Mouse (Mus musculus) embryo, embryonic 9.5 days (tissue): ENCODE results near the gene P2ry13.

Source experiments
- DNase-seq: peaks from one replicate; pipeline ENCODE4 v3.0.0-alpha.2; 2017; ENCODE audit errors: extremely low spot score

The P2ry13 gene

GRCm38 (mm10) chr3:59210727-59211126 is at the start of gene P2ry13:
TSS of gene P2ry13 (minus strand) at chr3:59210882.
- no peak for DNase-seq

GRCm38 (mm10) chr3:59257740-59258664 is 47.3 kb upstream of the P2ry13 start:
- no peak for DNase-seq

GRCm38 (mm10) chr3:59250454-59250853 is 39.8 kb upstream of the P2ry13 start:
- DNase-seq: no peak

- DNase-seq: no peak
These were observed 37.3 kb upstream of the P2ry13 start for GRCm38 (mm10) chr3:59248031-59248430.

GRCm38 (mm10) chr3:59243384-59243783 is 32.7 kb upstream of the P2ry13 start:
- no peak for DNase-seq

GRCm38 (mm10) chr3:59234878-59235277 is 24.2 kb upstream of the P2ry13 start:
- no peak for DNase-seq

- DNase-seq: no peak
These were observed 20.2 kb upstream of the P2ry13 start for GRCm38 (mm10) chr3:59230912-59231311.

GRCm38 (mm10) chr3:59228730-59229551 is 18.3 kb upstream of the P2ry13 start:
- DNase-seq: peak; percentile 10

GRCm38 (mm10) chr3:59227696-59228095 is 17.0 kb upstream of the P2ry13 start:
- DNase-seq: no peak

- DNase-seq: no peak
These were observed 14.7 kb upstream of the P2ry13 start for GRCm38 (mm10) chr3:59225411-59225810.

- DNase-seq: no peak
These were observed 11.6 kb upstream of the P2ry13 start for GRCm38 (mm10) chr3:59222303-59222702.

- no peak for DNase-seq
These were observed 8.6 kb upstream of the P2ry13 start for GRCm38 (mm10) chr3:59219326-59219725.

- DNase-seq: no peak
These were observed 6.5 kb upstream of the P2ry13 start for GRCm38 (mm10) chr3:59217211-59217610.

- no peak for DNase-seq
These were observed 1.7 kb upstream of the P2ry13 start for GRCm38 (mm10) chr3:59212404-59212803.

GRCm38 (mm10) chr3:59211784-59212183 is 1.1 kb upstream of the P2ry13 start:
- DNase-seq: no peak

- no peak for DNase-seq
These were observed 593 bp downstream of the P2ry13 start for GRCm38 (mm10) chr3:59210089-59210488.

- peak; percentile 50 for DNase-seq
These were observed 1.8 kb downstream of the P2ry13 start for GRCm38 (mm10) chr3:59208650-59209548.

- DNase-seq: no peak
These were observed 4.7 kb downstream of the P2ry13 start for GRCm38 (mm10) chr3:59205941-59206340.

GRCm38 (mm10) chr3:59204719-59205503 is 5.8 kb downstream of the P2ry13 start:
- no peak for DNase-seq

- no peak for DNase-seq
These were observed 6.7 kb downstream of the P2ry13 start for GRCm38 (mm10) chr3:59203802-59204520.
